Comparison of ENCODE assay signal across 8 mouse cellular contexts in the genomic region with DNA sequence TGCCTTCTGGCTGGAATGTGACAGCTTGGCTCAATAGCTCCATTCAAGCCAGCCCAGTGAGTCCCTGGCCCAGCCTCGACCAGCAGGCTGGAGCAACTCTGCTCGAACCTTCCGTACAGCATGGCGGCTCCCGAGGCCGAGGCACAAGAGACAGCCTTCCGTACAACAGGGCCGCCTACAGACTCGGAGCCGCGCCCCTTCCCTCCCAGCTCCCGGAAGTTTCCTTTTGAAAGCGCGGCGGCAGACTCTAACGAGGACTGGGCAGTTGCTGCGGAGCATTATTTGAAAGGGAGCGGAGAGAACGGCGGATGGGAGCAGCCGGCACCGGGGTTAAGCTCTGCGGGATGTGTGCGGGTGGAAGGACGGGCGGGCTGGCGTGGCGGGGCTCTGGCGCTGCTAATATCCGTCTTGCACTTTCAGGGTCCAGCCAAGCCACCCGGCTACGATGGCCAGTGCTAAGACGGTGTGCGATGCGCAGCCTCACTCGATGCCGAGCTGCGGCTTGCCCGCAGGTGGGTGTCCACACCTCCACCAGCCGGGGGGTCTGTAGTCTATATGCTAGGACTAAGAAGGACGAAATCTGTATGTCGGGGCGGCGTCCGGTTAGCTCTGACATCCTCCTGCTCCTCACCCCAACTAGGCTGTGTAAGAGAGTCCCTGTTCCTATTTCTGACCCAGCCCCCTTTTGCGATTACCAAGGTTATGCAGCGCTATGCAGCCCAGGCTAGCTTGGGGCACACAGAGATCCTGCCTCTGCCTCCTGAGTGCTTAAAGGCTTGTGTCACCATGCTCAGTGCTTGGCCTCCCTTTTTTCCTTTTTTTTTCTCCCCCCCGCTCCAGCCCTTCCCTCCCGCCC. TPM values are rescaled to one million over a fixed set of nuclear protein-coding genes. Genes with fewer than 3 reads are reported as not detected.
DNase-seq lines count a peak whose midpoint lies in the region; ATAC-seq and TF ChIP-seq lines count a peak whose summit lies in the region.

A gene (plus strand): TSS at position 23 of the 856 bp plus-strand sequence.

- H3K4me3 ChIP-seq in E14TG2a.4 (replicated peaks; ENCODE audit: low read length): peak within 1 kb of the TSS; percentile 93
- H3K4me3 ChIP-seq in forebrain, embryonic 11.5 days (ENCODE audit: low read depth, low read length): peak within 1 kb of the TSS; percentile 74
- peak within 1 kb of the TSS; percentile 90 for H3K4me3 ChIP-seq in heart, embryonic 16.5 days (ENCODE audit: low read length)
- H3K4me3 ChIP-seq in liver, embryonic 14.5 days (ENCODE audit: insufficient read depth in 1 of 2, low read depth in 2 of 2, low read length in 2 of 2): peak within 1 kb of the TSS; percentile 76 to 92
- peak within 1 kb of the TSS; percentile 78 for H3K4me3 ChIP-seq in stomach, embryonic 15.5 days (replicated peaks)

- peak within 1 kb of the TSS; percentile 74 for H3K4me2 ChIP-seq in forebrain, embryonic 11.5 days (ENCODE audit: low read depth, low read length, severe bottlenecking)
- H3K4me2 ChIP-seq in heart, embryonic 16.5 days (ENCODE audit: low read depth, low read length): peak within 1 kb of the TSS; percentile 91
- H3K4me2 ChIP-seq in liver, embryonic 14.5 days (ENCODE audit: low read depth): peak within 1 kb of the TSS; percentile 96
- H3K4me2 ChIP-seq in stomach, embryonic 15.5 days: peak within 1 kb of the TSS; percentile 92

- peak within 1 kb of the TSS; percentile 59 for H3K27ac ChIP-seq in forebrain, embryonic 11.5 days (ENCODE audit: low read depth, low read length)
- peak within 1 kb of the TSS; percentile 65 for H3K27ac ChIP-seq in heart, embryonic 16.5 days (ENCODE audit: low read length)
- H3K27ac ChIP-seq in liver, embryonic 14.5 days: peak within 1 kb of the TSS; percentile 74
- H3K27ac ChIP-seq in stomach, embryonic 15.5 days: peak within 1 kb of the TSS; percentile 74

- peaks cover 12% of the 10 kb centered on the region for H3K27me3 ChIP-seq in E14TG2a.4 (ENCODE audit: insufficient read depth, low read length)
- H3K27me3 ChIP-seq in forebrain, embryonic 11.5 days (ENCODE audit: control insufficient read depth, insufficient read depth, low read length): no peaks in the 10 kb centered on the region
- H3K27me3 ChIP-seq in heart, embryonic 16.5 days (ENCODE audit: control insufficient read depth, insufficient read depth, low read length): no peaks in the 10 kb centered on the region
- no peaks in the 10 kb centered on the region for H3K27me3 ChIP-seq in liver, embryonic 14.5 days (ENCODE audit: control insufficient read depth, insufficient read depth, low read length)
- H3K27me3 ChIP-seq in stomach, embryonic 15.5 days (replicated peaks): no peaks in the 10 kb centered on the region

- no peak for TF ChIP-seq CTCF in E14TG2a.4 (conservative IDR thresholded peaks at IDR 0.05; ENCODE audit: low read length)
- 0 out of 2 replicates have a peak, but pooled peaks have one; percentile 8 for TF ChIP-seq CTCF in liver, embryonic 14.5 days (IDR thresholded peaks at IDR 0.05; ENCODE audit: low read depth)

- peak within 1 kb of the TSS; percentile 88 for H3K9ac ChIP-seq in forebrain, embryonic 11.5 days (ENCODE audit: low read length)
- peak within 1 kb of the TSS; percentile 93 for H3K9ac ChIP-seq in heart, embryonic 16.5 days (ENCODE audit: low read length)
- peak within 1 kb of the TSS; percentile 82 for H3K9ac ChIP-seq in liver, embryonic 14.5 days (replicated peaks)
- peak within 1 kb of the TSS; percentile 66 for H3K9ac ChIP-seq in stomach, embryonic 15.5 days

- peak; percentile 89 for DNase-seq in c-Kit-positive CD71-positive TER-119-negative erythroid progenitor cells, embryonic 14.5 days (ENCODE audit: low read depth)
- DNase-seq in forebrain, embryonic 11.5 days (ENCODE audit: low spot score): peak; percentile 95
- DNase-seq in kidney, postnatal 25 days: peak; percentile 93 to 94
- peak; percentile 78 to 86 (median 82) for DNase-seq in liver, embryonic 14.5 days (ENCODE audit: low read depth in 3 of 3, low spot score in 3 of 3)
- DNase-seq in neural tube, embryonic 10.5 days (ENCODE audit: extremely low spot score, low spot score): peak; percentile 90

- no peak for TF ChIP-seq EP300 in liver, embryonic 14.5 days (IDR thresholded peaks at IDR 0.05; ENCODE audit: low read depth)

- H3K4me1 ChIP-seq in E14TG2a.4 (replicated peaks; ENCODE audit: low read depth, low read length): peaks cover 16% of the 10 kb centered on the region
- H3K4me1 ChIP-seq in forebrain, embryonic 11.5 days (replicated peaks; ENCODE audit: control insufficient read depth, insufficient read depth, low read length): peaks cover 7% of the 10 kb centered on the region
- peaks cover 14% of the 10 kb centered on the region for H3K4me1 ChIP-seq in heart, embryonic 16.5 days (ENCODE audit: control insufficient read depth, insufficient read depth, low read length)
- peaks cover 8 to 15% of the 10 kb centered on the region in 2 experiments for H3K4me1 ChIP-seq in liver, embryonic 14.5 days (replicated peaks; ENCODE audit: control insufficient read depth in 2 of 2, insufficient read depth in 2 of 2, low read length in 1 of 2)
- H3K4me1 ChIP-seq in stomach, embryonic 15.5 days: peaks cover 10% of the 10 kb centered on the region; the same call in 1 of the 2 replicates

- peak; percentile 98 for ATAC-seq in forebrain, embryonic 11.5 days (replicated peaks; ENCODE audit: low FRiP score)
- peak; percentile 90 for ATAC-seq in heart, embryonic 16.5 days (replicated peaks; ENCODE audit: extremely low read depth, insufficient read depth, low FRiP score)
- ATAC-seq in liver, embryonic 14.5 days (ENCODE audit: insufficient read depth): peak; percentile 97
- ATAC-seq in stomach, embryonic 15.5 days (ENCODE audit: insufficient read depth, low FRiP score, low read depth): peak; percentile 97

- H3K36me3 ChIP-seq in E14TG2a.4 (ENCODE audit: insufficient read depth, low read length): peaks cover 30% of the 10 kb centered on the region
- H3K36me3 ChIP-seq in forebrain, embryonic 11.5 days (ENCODE audit: control insufficient read depth, insufficient read depth, low read length): peaks cover 5% of the 10 kb centered on the region
- peaks cover 18% of the 10 kb centered on the region for H3K36me3 ChIP-seq in heart, embryonic 16.5 days (ENCODE audit: control insufficient read depth, insufficient read depth)
- H3K36me3 ChIP-seq in liver, embryonic 14.5 days (replicated peaks; ENCODE audit: control insufficient read depth, insufficient read depth, low read depth): peaks cover 26% of the 10 kb centered on the region
- peaks cover 14% of the 10 kb centered on the region; the same call in 1 of the 2 replicates for H3K36me3 ChIP-seq in stomach, embryonic 15.5 days

- 0 out of 2 replicates have a peak, but pooled peaks cover 1% of the 10 kb centered on the region for H3K9me3 ChIP-seq in E14TG2a.4 (ENCODE audit: low read length)
- no peaks in the 10 kb centered on the region for H3K9me3 ChIP-seq in forebrain, embryonic 11.5 days (ENCODE audit: control insufficient read depth, low read length)
- no peaks in the 10 kb centered on the region for H3K9me3 ChIP-seq in heart, embryonic 16.5 days (replicated peaks; ENCODE audit: control insufficient read depth, low read length)
- no peaks in the 10 kb centered on the region for H3K9me3 ChIP-seq in liver, embryonic 14.5 days (ENCODE audit: control insufficient read depth, low read length)
- no peaks in the 10 kb centered on the region for H3K9me3 ChIP-seq in stomach, embryonic 15.5 days

- 1% methylated on average over 46 of the region's 49 CpGs for WGBS in forebrain, embryonic 11.5 days
- WGBS in heart, embryonic 16.5 days: 1% methylated on average over 49 of the region's 49 CpGs
- WGBS in liver, embryonic 14.5 days (ENCODE audit: insufficient replicate concordance): under 1% methylated on average over 49 of the region's 49 CpGs
- under 1% methylated on average over 49 of the region's 49 CpGs for WGBS in stomach, embryonic 15.5 days

RNA-seq across cellular contexts. Expression of the gene that starts here (rescaled TPM):
- 196 and 202 TPM in 2 replicates for polyA plus RNA-seq in forebrain, embryonic 11.5 days (2014; fragmentation: Nextera tagmentation; extraction: Ambion mirVana)
- polyA plus RNA-seq in heart, embryonic 16.5 days (2015; fragmentation: Nextera tagmentation; extraction: Ambion mirVana): 90.7 and 94.0 TPM in 2 replicates
- 22.9 and 50.8 TPM in 2 replicates for polyA plus RNA-seq in liver, embryonic 14.5 days (2012; rRNA removed)
- 84.7 and 88.1 TPM in 2 replicates for polyA plus RNA-seq in liver, embryonic 14.5 days (2014; fragmentation: Nextera tagmentation; extraction: Ambion mirVana)
- polyA plus RNA-seq in stomach, embryonic 15.5 days (2015; fragmentation: Nextera tagmentation; extraction: Ambion mirVana): 88.1 and 91.5 TPM in 2 replicates

Comparison
In these comparisons a context has a peak if more than half of its experiments do, and no peak if none do; other contexts are left out.
1. Peak in every context shown above with its lines: DNase-seq, ATAC-seq, H3K4me3 ChIP-seq and H3K27ac ChIP-seq.